Mouse (Mus musculus): ENCODE measurements around the gene Flt3l. TPM values are rescaled to one million over a fixed set of nuclear protein-coding genes. Genes with fewer than 3 reads are reported as not detected.
"Not testable (repeated sequence)": the region's sequence is repeated elsewhere in the genome, so short reads cannot be mapped to it uniquely, and the experiment has no call there.

Gene Flt3l
- total RNA-seq (2021), result 1 to 10 TPM; 4.2 TPM
- long read RNA-seq, experiment 1, result 0 reads
- long read RNA-seq, experiment 2, partial matches to known transcripts, result 0 of 2 reads
- long read RNA-seq, experiment 2, other reads (novel, unspliced or antisense), result 2 of 2 reads

DNA sequence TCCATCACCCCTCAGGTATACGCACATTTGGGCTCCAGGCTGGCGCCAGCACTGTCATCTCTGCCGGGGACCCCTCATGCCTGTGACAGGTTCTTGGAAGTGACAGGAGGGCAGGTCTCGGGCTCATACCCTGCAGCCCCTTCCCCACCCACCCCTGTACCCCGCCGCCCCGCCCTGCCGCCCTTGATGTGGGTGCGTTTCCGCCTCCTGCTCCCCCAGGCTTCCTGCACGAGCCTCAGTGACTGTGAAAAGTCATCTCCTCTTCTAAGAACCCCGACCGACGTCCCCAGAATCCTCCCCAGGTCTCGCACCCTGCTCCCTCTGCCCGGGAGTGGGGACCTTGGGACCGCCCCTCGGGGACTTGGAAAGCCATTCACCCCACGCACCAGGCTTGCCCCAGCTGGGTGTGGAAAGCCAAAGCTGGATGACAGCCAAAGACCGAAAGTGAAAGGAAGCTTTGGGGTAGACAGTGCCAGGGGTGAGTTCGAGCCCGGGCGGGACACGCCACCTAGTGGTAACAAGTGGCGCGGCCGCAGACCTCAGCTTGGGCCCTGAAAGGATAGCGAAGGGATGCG, at the start of gene Flt3l, which contains the start of gene Gm45713:
Flt3l (minus strand) TSS at position 440 of the 575 bp plus-strand sequence.
Gm45713 (minus strand) TSS at position 239 of the 575 bp plus-strand sequence.
- peak; percentile 88 for DNase-seq

DNA sequence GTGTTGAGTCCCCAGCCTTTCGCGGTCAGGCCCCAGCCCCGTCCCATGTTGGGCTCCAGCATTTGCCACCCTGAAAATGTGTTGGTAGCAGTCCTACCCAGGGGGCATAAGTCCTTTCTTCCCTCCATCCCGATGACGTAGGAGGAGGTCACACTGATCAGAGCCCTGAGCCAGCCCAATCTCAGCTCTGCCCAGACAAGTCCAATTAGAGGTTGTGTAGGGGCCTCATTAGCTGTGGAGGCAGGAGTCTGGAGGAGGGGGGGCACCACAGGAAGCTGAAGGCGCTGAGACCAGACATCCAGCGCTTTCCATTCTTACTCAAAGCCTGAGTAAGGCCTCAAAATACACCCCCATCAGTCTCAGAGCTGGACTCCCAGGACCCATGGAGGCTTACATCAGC, 49.7 kb upstream of the Flt3l start:
- no peak for DNase-seq

- DNase-seq, result no peak
Observed at GRCm38 (mm10) chr7:45183672-45184071, 47.4 kb upstream of the Flt3l start.

GRCm38 (mm10) chr7:45182606-45183005, 46.4 kb upstream of the Flt3l start:
- DNase-seq, result peak; percentile 41

DNA sequence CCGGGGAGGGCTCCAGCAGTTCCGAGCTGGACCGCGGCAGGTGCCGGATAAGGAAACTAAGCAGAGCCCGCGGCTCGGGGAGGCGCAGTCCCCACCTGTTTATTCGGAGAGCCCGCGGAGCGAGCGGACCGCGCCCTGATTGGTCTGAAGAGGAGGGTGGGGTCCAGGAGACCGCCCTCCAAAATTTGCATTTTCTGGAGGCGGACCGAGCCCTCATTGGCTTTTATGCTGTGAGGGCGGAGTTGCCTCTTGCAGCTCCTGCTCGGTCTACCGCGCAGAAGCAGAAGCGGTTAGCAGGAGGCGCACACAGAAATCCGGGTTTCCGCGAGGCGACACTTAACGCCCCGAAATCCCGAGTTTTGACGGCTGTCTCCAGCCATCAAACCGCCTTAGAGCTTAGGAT, 46.0 kb upstream of the Flt3l start:
- peak; percentile 90 for DNase-seq

DNA sequence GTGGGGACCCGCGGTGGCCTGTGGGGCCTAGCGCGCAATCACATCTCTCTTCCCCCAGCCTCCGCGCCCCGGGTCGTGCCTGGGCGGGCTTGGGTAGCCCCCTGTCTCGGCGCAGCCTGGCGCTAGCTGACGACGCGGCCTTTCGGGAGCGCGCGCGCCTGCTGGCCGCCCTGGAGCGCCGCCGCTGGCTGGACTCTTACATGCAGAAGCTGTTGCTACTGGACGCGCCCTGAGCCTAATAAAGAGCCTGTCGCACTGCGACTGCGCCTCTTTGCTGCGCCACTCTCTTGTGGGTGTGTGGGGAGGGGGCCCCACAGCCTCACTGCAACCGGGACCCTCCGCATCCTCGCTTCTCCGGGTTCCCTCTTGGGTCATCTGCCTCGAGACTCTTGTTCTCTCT, 45.3 kb upstream of the Flt3l start:
- DNase-seq, result no peak

DNA sequence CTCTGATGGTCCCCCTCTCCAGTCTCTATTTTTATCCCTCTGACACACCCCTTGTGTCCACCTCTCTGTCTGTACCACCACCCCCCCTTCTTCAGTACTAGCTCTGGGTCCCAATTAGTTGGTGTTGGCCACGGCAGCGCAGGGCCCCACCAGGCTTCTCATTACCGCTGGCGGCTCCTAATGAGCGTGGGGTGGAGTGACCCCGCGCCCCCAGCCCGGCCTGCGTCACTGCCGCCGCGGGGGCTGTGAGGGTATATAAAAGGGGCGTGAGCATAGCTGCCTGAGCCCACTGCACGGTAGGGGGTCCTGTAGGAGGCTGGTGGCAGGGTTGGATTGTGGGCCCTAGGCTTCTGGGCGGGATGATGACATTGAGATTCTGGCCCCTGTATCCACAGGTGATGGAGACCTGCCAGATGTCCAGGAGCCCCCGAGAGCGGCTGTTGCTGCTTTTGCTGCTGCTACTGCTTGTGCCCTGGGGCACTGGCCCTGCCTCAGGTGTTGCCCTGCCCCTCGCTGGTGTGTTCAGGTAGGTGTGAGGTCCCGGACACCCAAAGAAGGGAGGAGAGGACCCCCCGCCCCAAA, 44.8 kb upstream of the Flt3l start, which contains the start of gene Pth2:
Pth2 (plus strand) TSS at position 100 of the 582 bp plus-strand sequence.
- no peak for DNase-seq

GRCm38 (mm10) chr7:45179469-45179868, 43.2 kb upstream of the Flt3l start, which contains the start of gene Gfy:
Gene Gfy (minus strand): TSS chr7:45179569.
- no peak for DNase-seq

GRCm38 (mm10) chr7:45178550-45178949, 42.3 kb upstream of the Flt3l start:
- no peak for DNase-seq

GRCm38 (mm10) chr7:45176356-45176755, 40.1 kb upstream of the Flt3l start:
- DNase-seq, result no peak

DNA sequence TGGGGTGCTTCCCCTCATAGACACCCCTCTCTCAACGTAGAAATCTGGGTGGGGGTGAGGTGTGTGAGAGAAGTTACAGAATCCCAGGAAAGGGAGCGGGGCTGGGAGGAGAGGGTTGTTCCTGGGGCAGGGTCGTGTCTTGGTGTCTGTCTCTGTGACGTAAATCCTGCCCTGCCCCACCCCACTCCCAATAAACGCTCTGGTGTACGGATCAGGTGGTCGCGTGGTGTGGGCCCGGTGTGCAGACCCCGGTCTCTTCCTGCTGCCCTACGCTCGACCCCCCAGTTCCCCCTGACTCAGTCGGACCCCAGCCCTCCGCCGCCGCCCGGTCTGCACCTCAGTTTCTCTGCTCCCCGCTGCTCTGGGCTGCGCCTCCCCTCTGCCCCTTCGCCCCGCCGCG, 39.7 kb upstream of the Flt3l start:
- no peak for DNase-seq

DNA sequence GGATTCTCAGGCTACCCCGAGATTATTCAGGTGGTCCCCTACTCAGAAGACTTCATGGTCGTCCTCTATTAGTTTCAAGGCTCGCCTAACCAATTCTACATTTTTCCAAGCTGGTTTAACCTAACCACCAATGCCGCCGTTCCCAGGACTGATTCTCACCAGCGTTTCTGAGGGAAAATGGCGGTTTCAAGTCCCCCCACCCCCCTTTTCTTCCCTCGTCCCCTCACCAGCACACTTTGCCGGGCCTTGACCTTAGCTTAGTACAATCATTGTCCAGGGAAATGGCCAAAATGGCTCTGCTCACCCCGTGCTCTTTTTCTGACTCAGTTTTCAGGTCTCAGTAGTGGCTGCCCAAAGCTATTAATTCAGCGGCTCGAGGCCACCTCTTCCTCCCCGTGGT, 39.2 kb upstream of the Flt3l start:
- DNase-seq, result no peak

- no peak for DNase-seq
Observed at GRCm38 (mm10) chr7:45174567-45175280, 38.5 kb upstream of the Flt3l start.

GRCm38 (mm10) chr7:45173772-45174171, 37.5 kb upstream of the Flt3l start:
- DNase-seq, result not testable (repeated sequence)

DNA sequence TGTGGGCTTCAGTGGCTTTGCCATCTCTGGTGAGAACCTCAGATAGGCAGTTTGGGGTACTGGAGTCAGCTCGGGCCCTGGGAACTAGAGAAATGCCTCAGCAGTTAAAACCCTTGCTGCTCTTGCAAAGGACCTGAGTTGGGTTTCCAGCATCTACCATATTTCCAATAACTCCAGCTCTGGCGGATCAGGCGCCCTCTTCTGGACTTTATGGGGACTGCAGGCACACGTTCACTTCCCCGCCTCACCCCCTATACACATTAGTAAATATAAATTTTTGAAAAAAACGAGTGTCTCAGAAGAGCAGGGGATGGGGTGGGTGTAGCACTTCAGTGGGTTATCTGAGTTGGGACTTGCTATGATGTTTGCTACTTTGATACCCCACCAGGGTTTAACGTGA, 36.7 kb upstream of the Flt3l start:
- no peak for DNase-seq

GRCm38 (mm10) chr7:45169495-45169894, 33.3 kb upstream of the Flt3l start:
- DNase-seq, result no peak

- DNase-seq, result no peak
Observed at GRCm38 (mm10) chr7:45168656-45169055, 32.4 kb upstream of the Flt3l start.

DNA sequence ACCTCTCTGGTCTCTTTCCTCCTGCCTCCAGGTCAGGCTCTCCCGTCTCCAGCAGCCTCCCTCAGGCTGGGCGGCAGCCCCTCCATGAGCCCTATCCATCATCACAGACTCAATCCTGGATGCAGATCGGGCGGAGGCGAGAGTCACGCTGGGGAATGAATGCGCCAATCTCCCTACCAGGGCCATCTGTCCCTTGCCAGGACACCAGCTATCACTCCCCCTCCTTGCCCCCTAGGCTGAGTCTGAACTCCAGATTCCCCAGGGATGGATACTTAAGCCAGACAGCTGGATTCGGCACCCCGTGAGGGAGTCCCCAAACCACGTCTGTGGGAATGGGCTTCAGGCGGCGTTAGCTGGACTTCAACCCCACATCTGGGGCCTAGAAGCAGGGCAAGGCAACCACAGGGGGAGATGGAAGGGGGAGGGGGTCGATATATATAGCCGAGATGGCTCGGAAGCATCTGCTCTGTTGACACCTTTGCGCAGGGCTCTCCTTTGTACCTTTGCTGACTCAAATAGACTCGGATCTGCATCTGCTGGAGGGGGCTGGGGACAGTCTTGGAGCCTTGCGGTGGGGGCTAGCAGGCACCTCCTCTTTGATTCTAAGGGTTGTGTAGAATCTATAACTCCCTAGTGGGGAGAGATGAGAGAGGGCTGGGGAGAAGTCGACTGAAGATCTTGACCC, 31.7 kb upstream of the Flt3l start:
- no peak for DNase-seq

DNA sequence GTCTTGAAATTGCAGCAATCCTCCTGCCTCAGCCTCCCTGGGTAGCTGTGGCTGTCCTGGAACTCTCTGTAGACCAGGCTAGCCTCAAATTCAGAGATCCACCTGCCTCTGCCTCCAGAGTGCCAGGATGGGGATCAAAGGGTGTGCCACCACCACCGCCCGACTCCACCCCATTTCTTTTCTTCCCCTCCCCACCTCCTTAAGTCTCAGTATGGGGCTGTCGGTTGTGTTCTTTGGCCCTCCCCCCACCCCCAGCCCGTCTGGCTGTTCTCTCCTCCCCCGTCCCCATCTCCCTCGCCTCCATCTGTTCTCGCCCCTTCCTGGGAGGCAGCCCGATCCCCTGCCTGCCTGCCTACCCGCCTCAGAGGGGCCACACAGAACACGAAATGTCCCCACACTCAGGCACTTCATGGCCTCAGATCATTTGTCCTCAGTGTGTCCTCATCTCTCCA, 30.7 kb upstream of the Flt3l start:
- no peak for DNase-seq

DNA sequence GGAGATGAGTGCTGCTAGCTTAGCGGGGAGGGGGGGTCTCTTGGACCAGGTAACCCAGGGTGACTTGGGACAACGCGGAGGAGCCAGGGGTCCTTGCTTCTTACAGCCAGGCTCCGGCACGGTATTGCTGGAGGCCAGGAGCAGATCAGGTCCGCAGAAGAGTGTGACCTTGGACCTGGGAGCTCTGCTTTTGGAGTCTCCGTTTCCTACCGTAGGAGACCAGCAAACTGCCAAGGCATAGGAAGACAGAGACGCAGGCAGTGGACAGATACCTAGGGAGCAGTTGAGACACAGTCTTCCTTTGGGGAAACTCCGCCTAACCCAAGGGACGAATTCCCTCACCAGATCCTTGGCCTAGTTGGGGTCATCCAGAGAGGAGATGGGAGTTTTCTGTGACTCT, 29.5 kb upstream of the Flt3l start:
- no peak for DNase-seq

GRCm38 (mm10) chr7:45164833-45165232, 28.6 kb upstream of the Flt3l start:
- no peak for DNase-seq

GRCm38 (mm10) chr7:45163735-45164490, 27.7 kb upstream of the Flt3l start, which contains the start of gene Slc17a7:
Gene Slc17a7 (plus strand): TSS chr7:45163949.
- no peak for DNase-seq

All from gastrocnemius, postnatal 25 days (tissue).